In the genomic region with DNA sequence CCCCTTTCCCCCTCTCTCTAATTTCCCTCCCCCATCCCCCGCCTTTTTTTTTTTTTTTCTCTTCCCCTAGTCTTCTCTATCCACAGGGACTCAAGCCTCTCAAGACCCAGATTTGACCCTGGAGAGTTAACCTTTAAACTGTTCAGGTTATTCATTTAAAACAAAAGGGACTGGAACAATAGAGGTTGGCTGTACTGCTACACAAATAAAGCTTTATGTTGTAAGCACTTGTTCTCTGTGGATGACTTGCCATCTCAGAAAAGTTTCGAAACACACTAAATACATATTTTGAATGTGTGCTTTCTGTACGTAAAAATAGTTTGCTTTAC, we compare ENCODE assay signal across 16 mouse cellular contexts. TPM values are rescaled to one million over a fixed set of nuclear protein-coding genes. Genes with fewer than 3 reads are reported as not detected.
DNase-seq lines count a peak whose midpoint lies in the region; ATAC-seq and TF ChIP-seq lines count a peak whose summit lies in the region.
"Had no signal": no experiment of that assay in that cellular context is flagged by ENCODE, and none has a peak within 500 bp of the region (broad histone marks: within the 10 kb centered on the region; RNA-seq: fewer than 3 reads in every experiment).

No protein-coding gene starts in this region.

- 0 out of 2 replicates have a peak overlapping the region, but pooled peaks have one; percentile 6 for H3K4me2 ChIP-seq in embryonic facial prominence, embryonic 14.5 days (ENCODE audit: low read depth, low read length)
- peak overlapping the region; percentile 89 for H3K4me2 ChIP-seq in hindbrain, embryonic 13.5 days
- H3K4me2 ChIP-seq in neural tube, embryonic 13.5 days: peak overlapping the region; percentile 81

- no peak overlapping the region for H3K9ac ChIP-seq in embryonic facial prominence, embryonic 14.5 days (ENCODE audit: low read depth, low read length)
- H3K9ac ChIP-seq in hindbrain, embryonic 13.5 days: no peak overlapping the region
- H3K9ac ChIP-seq in neural tube, embryonic 13.5 days: peak overlapping the region; percentile 77
- H3K9ac ChIP-seq: stomach, embryonic 15.5 days had no signal

- H3K27me3 ChIP-seq in embryonic facial prominence, embryonic 14.5 days (replicated peaks; ENCODE audit: control insufficient read depth, insufficient read depth, low read length): peaks cover 32% of the 10 kb centered on the region
- no peaks in the 10 kb centered on the region; the same call in 1 of the 2 replicates for H3K27me3 ChIP-seq in hindbrain, embryonic 13.5 days
- H3K27me3 ChIP-seq in neural tube, embryonic 13.5 days: peaks cover 8% of the 10 kb centered on the region
- no peaks in the 10 kb centered on the region for H3K27me3 ChIP-seq in thymus, adult 2 months (ENCODE audit: control insufficient read depth, insufficient read depth, low read length)
- H3K27me3 ChIP-seq: stomach, embryonic 15.5 days had no signal

- DNase-seq in layer of hippocampus, adult 2 months (ENCODE audit: low spot score in 2 of 2): no peak
- no peak for DNase-seq in layer of hippocampus, adult 8-10 months (ENCODE audit: low spot score in 2 of 2)
- DNase-seq in embryonic facial prominence, embryonic 14.5 days (ENCODE audit: low spot score): no peak
- DNase-seq in urinary bladder, postnatal 10 days (ENCODE audit: low spot score): no peak
- DNase-seq in thymus, adult 2 months: no peak
- no peak for DNase-seq in right cerebral cortex, postnatal 10 days (ENCODE audit: low spot score in 2 of 2)
- DNase-seq: adrenal gland, adult 8-10 months; heart, postnatal 10 days had no signal

- no peak for TF ChIP-seq CTCF in layer of hippocampus, adult 2 months (conservative IDR thresholded peaks at IDR 0.05)
- no peak for TF ChIP-seq CTCF in thymus, adult 2 months (IDR thresholded peaks at IDR 0.05; ENCODE audit: borderline replicate concordance, control insufficient read depth, extremely low read depth, insufficient read depth, low read length, poor library complexity)

- H3K27ac ChIP-seq in layer of hippocampus, adult 2 months: peak overlapping the region; percentile 84; the same call in 1 of the 2 replicates
- no peak overlapping the region for H3K27ac ChIP-seq in embryonic facial prominence, embryonic 14.5 days (replicated peaks; ENCODE audit: low read depth, low read length)
- H3K27ac ChIP-seq in hindbrain, embryonic 13.5 days: peak overlapping the region; percentile 81; the same call in 1 of the 2 replicates
- H3K27ac ChIP-seq in neural tube, embryonic 13.5 days (replicated peaks): no peak overlapping the region
- no peak overlapping the region for H3K27ac ChIP-seq in thymus, adult 2 months (ENCODE audit: control insufficient read depth, insufficient read depth, low read length)
- H3K27ac ChIP-seq: kidney, postnatal 0 days; limb, embryonic 15.5 days; stomach, embryonic 15.5 days had no signal

- WGBS in embryonic facial prominence, embryonic 14.5 days: 61% methylated on average over 3 of the region's 3 CpGs
- 39% methylated on average over 3 of the region's 3 CpGs for WGBS in hindbrain, embryonic 13.5 days
- WGBS in neural tube, embryonic 13.5 days: 35% methylated on average over 3 of the region's 3 CpGs
- WGBS in thymus, adult 2 months: 71% methylated on average over 3 of the region's 3 CpGs

- TF ChIP-seq POLR2A in thymus, adult 2 months (IDR thresholded peaks at IDR 0.05; ENCODE audit: control insufficient read depth, extremely low read depth, insufficient read depth, low read length, poor library complexity): no peak

- H3K4me1 ChIP-seq in embryonic facial prominence, embryonic 14.5 days (ENCODE audit: control insufficient read depth, insufficient read depth, low read length): peaks cover 4% of the 10 kb centered on the region; the same call in 1 of the 2 replicates
- H3K4me1 ChIP-seq in hindbrain, embryonic 13.5 days (replicated peaks): peaks cover 18% of the 10 kb centered on the region
- H3K4me1 ChIP-seq in neural tube, embryonic 13.5 days (replicated peaks): peaks cover 17% of the 10 kb centered on the region
- no peaks in the 10 kb centered on the region for H3K4me1 ChIP-seq in thymus, adult 2 months (replicated peaks; ENCODE audit: control insufficient read depth, insufficient read depth, low read length)

- ATAC-seq in embryonic facial prominence, embryonic 14.5 days (ENCODE audit: low read depth): no peak
- no peak for ATAC-seq in hindbrain, embryonic 13.5 days (ENCODE audit: low FRiP score)
- ATAC-seq in neural tube, embryonic 13.5 days (ENCODE audit: low read depth): no peak

- no peaks in the 10 kb centered on the region for H3K36me3 ChIP-seq in embryonic facial prominence, embryonic 14.5 days (ENCODE audit: control insufficient read depth, insufficient read depth, low read length)
- no peaks in the 10 kb centered on the region for H3K36me3 ChIP-seq in hindbrain, embryonic 13.5 days
- H3K36me3 ChIP-seq in neural tube, embryonic 13.5 days: no peaks in the 10 kb centered on the region
- H3K36me3 ChIP-seq in thymus, adult 2 months (ENCODE audit: control insufficient read depth, insufficient read depth, low read length): no peaks in the 10 kb centered on the region
- H3K36me3 ChIP-seq: limb, embryonic 15.5 days; stomach, embryonic 15.5 days had no signal

- H3K4me3 ChIP-seq in layer of hippocampus, adult 2 months: peak overlapping the region; percentile 75
- no peak overlapping the region for H3K4me3 ChIP-seq in embryonic facial prominence, embryonic 14.5 days (ENCODE audit: low read depth, low read length)
- H3K4me3 ChIP-seq in hindbrain, embryonic 13.5 days: peak overlapping the region; percentile 68
- H3K4me3 ChIP-seq in neural tube, embryonic 13.5 days: peak overlapping the region; percentile 64
- H3K4me3 ChIP-seq in thymus, adult 2 months (ENCODE audit: control insufficient read depth, insufficient read depth, low read length): no peak overlapping the region

- H3K9me3 ChIP-seq in embryonic facial prominence, embryonic 14.5 days (ENCODE audit: control insufficient read depth, low read length): no peaks in the 10 kb centered on the region
- H3K9me3 ChIP-seq in hindbrain, embryonic 13.5 days: no peaks in the 10 kb centered on the region
- no peaks in the 10 kb centered on the region for H3K9me3 ChIP-seq in neural tube, embryonic 13.5 days
- H3K9me3 ChIP-seq: limb, embryonic 15.5 days; stomach, embryonic 15.5 days had no signal

RNA-seq across cellular contexts. Expression of gene Galntl6, which starts 1.2 kb away (rescaled TPM):
- total RNA-seq in layer of hippocampus, adult 2 months (2021): 10 to 100 TPM; 46.5 to 48.5 TPM
- total RNA-seq in layer of hippocampus, adult 8-10 months (2022): 10 to 100 TPM; 35.5 to 46.2 (median 39.0) TPM
- polyA plus RNA-seq in embryonic facial prominence, embryonic 14.5 days (2014; fragmentation: Nextera tagmentation; extraction: Ambion mirVana): 1.2 and 1.4 TPM in 2 replicates
- 10.2 and 10.9 TPM in 2 replicates for polyA plus RNA-seq in hindbrain, embryonic 13.5 days (2015; fragmentation: Nextera tagmentation; extraction: Ambion mirVana)
- polyA plus RNA-seq in neural tube, embryonic 13.5 days (2015; fragmentation: Nextera tagmentation; extraction: Ambion mirVana): 9.9 and 10.3 TPM in 2 replicates
- polyA plus RNA-seq in thymus, adult 2 months (2012; rRNA removed): not detected in 2 replicates
- total RNA-seq: common myeloid progenitor, adult 5-6 weeks; granulocyte monocyte progenitor cell, adult 5-6 weeks; heart, postnatal 10 days; monocyte, adult 5-6 weeks had no signal

RNA-seq across cellular contexts. Expression of gene BC030500, which starts 2.0 kb away (rescaled TPM):
- 10 to 100 TPM; 18.6 to 18.7 TPM for total RNA-seq in layer of hippocampus, adult 2 months (2021)
- total RNA-seq in layer of hippocampus, adult 8-10 months (2022): 10 to 100 TPM; 15.1 to 17.2 (median 16.7) TPM
- 1.3 and 1.4 TPM in 2 replicates for polyA plus RNA-seq in embryonic facial prominence, embryonic 14.5 days (2014; fragmentation: Nextera tagmentation; extraction: Ambion mirVana)
- 8.5 and 12.7 TPM in 2 replicates for polyA plus RNA-seq in hindbrain, embryonic 13.5 days (2015; fragmentation: Nextera tagmentation; extraction: Ambion mirVana)
- 7.6 and 10.7 TPM in 2 replicates for polyA plus RNA-seq in neural tube, embryonic 13.5 days (2015; fragmentation: Nextera tagmentation; extraction: Ambion mirVana)
- not detected in 2 replicates for polyA plus RNA-seq in thymus, adult 2 months (2012; rRNA removed)
- total RNA-seq: adrenal gland, adult 8-10 months; common myeloid progenitor, adult 5-6 weeks; granulocyte monocyte progenitor cell, adult 5-6 weeks; heart, postnatal 10 days; monocyte, adult 5-6 weeks had no signal

Comparison
In these comparisons a context has a peak if more than half of its experiments do, and no peak if none do; other contexts are left out.
1. H3K27ac ChIP-seq: peak in layer of hippocampus, adult 2 months (single experiment) and hindbrain, embryonic 13.5 days (single experiment); none in embryonic facial prominence, embryonic 14.5 days (single experiment), neural tube, embryonic 13.5 days (single experiment) and thymus, adult 2 months (single experiment).
2. H3K4me3 ChIP-seq: peak in layer of hippocampus, adult 2 months (single experiment), hindbrain, embryonic 13.5 days (single experiment) and neural tube, embryonic 13.5 days (single experiment); none in embryonic facial prominence, embryonic 14.5 days (single experiment) and thymus, adult 2 months (single experiment).
3. H3K4me2 ChIP-seq: peak in every context shown above with its lines; median percentile 89 in hindbrain, embryonic 13.5 days; 81 in neural tube, embryonic 13.5 days; 6 in embryonic facial prominence, embryonic 14.5 days.